Mouse (Mus musculus): ENCODE measurements around the gene Aqp9. TPM values are rescaled to one million over a fixed set of nuclear protein-coding genes. Genes with fewer than 3 reads are reported as not detected.

Gene Aqp9
- 1.2 and 1.5 TPM in 2 replicates for polyA plus RNA-seq (2012; rRNA removed)

- H3K27ac ChIP-seq (ENCODE audit: control insufficient read depth, insufficient read depth, low read length), result no peak within 1 kb of the TSS
- TF ChIP-seq CTCF (IDR thresholded peaks at IDR 0.05; ENCODE audit: borderline replicate concordance, control insufficient read depth, extremely low read depth, insufficient read depth, low read length, poor library complexity), result no peak
- TF ChIP-seq POLR2A (IDR thresholded peaks at IDR 0.05; ENCODE audit: control insufficient read depth, extremely low read depth, insufficient read depth, low read length, poor library complexity), result no peak
These were observed at the start of gene Aqp9 for GRCm38 (mm10) chr9:71168511-71168910. Gene Aqp9, minus strand, starts transcription at chr9:71168682.

GRCm38 (mm10) chr9:71217793-71218095 lies 49.3 kb upstream of the Aqp9 start:
- Histone ChIP-seq H3K4me3 (ENCODE audit: control insufficient read depth, insufficient read depth, low read length) (no peak overlapping the region), H3K27me3 (ENCODE audit: control insufficient read depth, insufficient read depth, low read length) (peaks cover 20% of the 10 kb centered on the region), H3K4me1 (replicated peaks; ENCODE audit: control insufficient read depth, insufficient read depth, low read length) (peaks cover 8% of the 10 kb centered on the region), H3K27ac (ENCODE audit: control insufficient read depth, insufficient read depth, low read length) (no peak overlapping the region), H3K36me3 (ENCODE audit: control insufficient read depth, insufficient read depth, low read length) (no peaks in the 10 kb centered on the region)
- DNase-seq, result no peak
- TF ChIP-seq POLR2A (IDR thresholded peaks at IDR 0.05; ENCODE audit: control insufficient read depth, extremely low read depth, insufficient read depth, low read length, poor library complexity) (no peak), CTCF (IDR thresholded peaks at IDR 0.05; ENCODE audit: borderline replicate concordance, control insufficient read depth, extremely low read depth, insufficient read depth, low read length, poor library complexity) (no peak)
- WGBS, result 33% methylated on average over 5 of the region's 5 CpGs

More at GRCm38 (mm10) chr9:71168511-71168910, at the start of gene Aqp9:
- no peaks in the 10 kb centered on the region for H3K36me3 ChIP-seq (ENCODE audit: control insufficient read depth, insufficient read depth, low read length)
- DNase-seq, result no peak
- 82% methylated on average over 12 of the region's 12 CpGs for WGBS
- no peak within 1 kb of the TSS for H3K4me3 ChIP-seq (ENCODE audit: control insufficient read depth, insufficient read depth, low read length)
- H3K4me1 ChIP-seq (replicated peaks; ENCODE audit: control insufficient read depth, insufficient read depth, low read length), result peaks cover 13% of the 10 kb centered on the region
- H3K27me3 ChIP-seq (ENCODE audit: control insufficient read depth, insufficient read depth, low read length), result no peaks in the 10 kb centered on the region

- no peaks in the 10 kb centered on the region for H3K36me3 ChIP-seq (ENCODE audit: control insufficient read depth, insufficient read depth, low read length)
- no peak overlapping the region for H3K4me3 ChIP-seq (ENCODE audit: control insufficient read depth, insufficient read depth, low read length)
- WGBS, result 7% methylated on average over 20 of the region's 20 CpGs
- TF ChIP-seq CTCF (IDR thresholded peaks at IDR 0.05; ENCODE audit: borderline replicate concordance, control insufficient read depth, extremely low read depth, insufficient read depth, low read length, poor library complexity), result no peak
- no peak for TF ChIP-seq POLR2A (IDR thresholded peaks at IDR 0.05; ENCODE audit: control insufficient read depth, extremely low read depth, insufficient read depth, low read length, poor library complexity)
- H3K27ac ChIP-seq (ENCODE audit: control insufficient read depth, insufficient read depth, low read length), result no peak overlapping the region
- peaks cover 8% of the 10 kb centered on the region for H3K4me1 ChIP-seq (replicated peaks; ENCODE audit: control insufficient read depth, insufficient read depth, low read length)
- peaks cover 20% of the 10 kb centered on the region for H3K27me3 ChIP-seq (ENCODE audit: control insufficient read depth, insufficient read depth, low read length)
- DNase-seq, result no peak
These were observed 48.7 kb upstream of the Aqp9 start for GRCm38 (mm10) chr9:71216996-71217792.

- DNase-seq, result peak; percentile 2
- TF ChIP-seq POLR2A (IDR thresholded peaks at IDR 0.05; ENCODE audit: control insufficient read depth, extremely low read depth, insufficient read depth, low read length, poor library complexity) (no peak), CTCF (IDR thresholded peaks at IDR 0.05; ENCODE audit: borderline replicate concordance, control insufficient read depth, extremely low read depth, insufficient read depth, low read length, poor library complexity) (no peak)
- no peak overlapping the region for H3K27ac ChIP-seq (ENCODE audit: control insufficient read depth, insufficient read depth, low read length)
- H3K36me3 ChIP-seq (ENCODE audit: control insufficient read depth, insufficient read depth, low read length), result no peaks in the 10 kb centered on the region
- H3K4me1 ChIP-seq (replicated peaks; ENCODE audit: control insufficient read depth, insufficient read depth, low read length), result peaks cover 8% of the 10 kb centered on the region
- H3K27me3 ChIP-seq (ENCODE audit: control insufficient read depth, insufficient read depth, low read length), result peaks cover 20% of the 10 kb centered on the region
- 0 out of 2 replicates have a peak overlapping the region, but pooled peaks have one; percentile 19 for H3K4me3 ChIP-seq (ENCODE audit: control insufficient read depth, insufficient read depth, low read length)
- WGBS, result 4% methylated on average over 57 of the region's 57 CpGs
These were observed 47.8 kb upstream of the Aqp9 start for GRCm38 (mm10) chr9:71216036-71216995.

GRCm38 (mm10) chr9:71215248-71216035 lies 47.0 kb upstream of the Aqp9 start, which contains the start of gene Aldh1a2:
Gene Aldh1a2, plus strand, starts transcription at chr9:71215789.
- H3K27ac ChIP-seq (ENCODE audit: control insufficient read depth, insufficient read depth, low read length), result no peak within 1 kb of the TSS
- H3K27me3 ChIP-seq (ENCODE audit: control insufficient read depth, insufficient read depth, low read length), result peaks cover 20% of the 10 kb centered on the region
- H3K4me1 ChIP-seq (replicated peaks; ENCODE audit: control insufficient read depth, insufficient read depth, low read length), result peaks cover 8% of the 10 kb centered on the region
- DNase-seq, result peak; percentile 46
- TF ChIP-seq CTCF (IDR thresholded peaks at IDR 0.05; ENCODE audit: borderline replicate concordance, control insufficient read depth, extremely low read depth, insufficient read depth, low read length, poor library complexity), result 0 out of 2 replicates have a peak, but pooled peaks have one; percentile 33
- no peak for TF ChIP-seq POLR2A (IDR thresholded peaks at IDR 0.05; ENCODE audit: control insufficient read depth, extremely low read depth, insufficient read depth, low read length, poor library complexity)
- no peaks in the 10 kb centered on the region for H3K36me3 ChIP-seq (ENCODE audit: control insufficient read depth, insufficient read depth, low read length)
- 3% methylated on average over 89 of the region's 97 CpGs for WGBS
- H3K4me3 ChIP-seq (ENCODE audit: control insufficient read depth, insufficient read depth, low read length), result peak within 1 kb of the TSS; percentile 19

Measured in thymus, adult 2 months (tissue).